Mouse (Mus musculus) hindbrain, embryonic 12.5 days (tissue): ENCODE results near the gene Cfap74. TPM values are rescaled to one million over a fixed set of nuclear protein-coding genes. Genes with fewer than 3 reads are reported as not detected.

Experiments
- ATAC-seq: fragments of 200-750 bp; cut with Nextera tagmentation; 2 replicates; pipeline ENCODE4 v1.8.0; 2017; ENCODE audit warnings: moderate TSS enrichment; ENCODE audit not compliant: low FRiP score
- H3K27ac ChIP-seq: fragments of 300-500 bp; sonication (generic); 2 replicates; pipeline ENCODE4 v1.5.1; 2016; ENCODE audit warnings: mild to moderate bottlenecking
- H3K27me3 ChIP-seq: fragments of 300-500 bp; sonication (generic); 2 replicates; pipeline ENCODE4 v1.6.1; 2016; ENCODE audit warnings: mild to moderate bottlenecking
- H3K36me3 ChIP-seq: fragments of 300-500 bp; sonication (generic); 2 replicates; pipeline ENCODE4 v1.6.1; 2016; ENCODE audit warnings: mild to moderate bottlenecking
- H3K4me1 ChIP-seq: fragments of 300-500 bp; sonication (generic); 2 replicates; pipeline ENCODE4 v1.6.1; 2016
- H3K4me2 ChIP-seq: fragments of 300-500 bp; sonication (generic); replicated peaks from 2 replicates; pipeline ENCODE4 v1.6.1; 2016; ENCODE audit warnings: mild to moderate bottlenecking
- H3K4me3 ChIP-seq: fragments of 300-500 bp; sonication (generic); 2 replicates; pipeline ENCODE4 v1.5.1; 2016; ENCODE audit warnings: mild to moderate bottlenecking
- H3K9ac ChIP-seq: fragments of 300-500 bp; sonication (generic); 2 replicates; pipeline ENCODE4 v1.6.1; 2016; ENCODE audit warnings: mild to moderate bottlenecking, moderate library complexity
- H3K9me3 ChIP-seq: fragments of 300-500 bp; sonication (generic); replicated peaks from 2 replicates; pipeline ENCODE4 v1.6.1; 2016; ENCODE audit warnings: mild to moderate bottlenecking
- WGBS: fragments of 180-500 bp; shearing (Covaris S2); methylation state at CpG from one replicate; pipeline ENCODE4 v1.1.7; 2016; 5-methylcytosine and 5-hydroxymethylcytosine counted together
- polyA plus RNA-seq: library from polyadenylated mRNA; unstranded; fragments of >200 nt; fragmentation: Nextera tagmentation; extraction: Ambion mirVana; gene quantifications from 2 replicates; pipeline ENCODE4 v1.2.1, GENCODE M21; 2016

The Cfap74 gene
- polyA plus RNA-seq, 1 experiment from 2014 or later: 6.3 TPM

- peak within 1 kb of the TSS; percentile 78 for H3K4me2 ChIP-seq
- under 1% methylated on average over 60 of the region's 60 CpGs for WGBS
- H3K36me3 ChIP-seq: no peaks in the 10 kb centered on the region
- H3K4me1 ChIP-seq: peaks cover 48% of the 10 kb centered on the region
- peak within 1 kb of the TSS; percentile 99 for H3K4me3 ChIP-seq
- H3K9me3 ChIP-seq: no peaks in the 10 kb centered on the region
- H3K27ac ChIP-seq: peak within 1 kb of the TSS; percentile 96
- peak; percentile 75 for ATAC-seq
- H3K27me3 ChIP-seq: no peaks in the 10 kb centered on the region
- H3K9ac ChIP-seq: peak within 1 kb of the TSS; percentile 100
Observed at GRCm38 (mm10) chr4:155490990-155491504, 82.1 kb downstream of the Cfap74 start, which contains the start of gene Gnb1. Gene Gnb1, plus strand, starts transcription at chr4:155491361.

- H3K36me3 ChIP-seq: no peaks in the 10 kb centered on the region
- under 1% methylated on average over 41 of the region's 54 CpGs for WGBS
- H3K4me1 ChIP-seq: peaks cover 48% of the 10 kb centered on the region
- H3K9me3 ChIP-seq: no peaks in the 10 kb centered on the region
- peak; percentile 59 for ATAC-seq
- peak overlapping the region; percentile 96 for H3K27ac ChIP-seq
- H3K27me3 ChIP-seq: no peaks in the 10 kb centered on the region
- peak overlapping the region; percentile 78 for H3K4me2 ChIP-seq
- H3K4me3 ChIP-seq: peak overlapping the region; percentile 99
- peak overlapping the region; percentile 100 for H3K9ac ChIP-seq
Observed at GRCm38 (mm10) chr4:155491529-155492130, 82.6 kb downstream of the Cfap74 start.

- H3K4me2 ChIP-seq: peak overlapping the region; percentile 78
- peaks cover 48% of the 10 kb centered on the region for H3K4me1 ChIP-seq
- peak overlapping the region; percentile 100 for H3K9ac ChIP-seq
- H3K27me3 ChIP-seq: no peaks in the 10 kb centered on the region
- peak overlapping the region; percentile 99 for H3K4me3 ChIP-seq
- H3K27ac ChIP-seq: peak overlapping the region; percentile 96
- no peaks in the 10 kb centered on the region for H3K36me3 ChIP-seq
- 0% methylated on average over 50 of the region's 51 CpGs for whole genome bisulfite sequencing
- 0 out of 2 replicates have a peak, but pooled peaks have one; percentile 15 for ATAC-seq
- H3K9me3 ChIP-seq: no peaks in the 10 kb centered on the region
Observed at GRCm38 (mm10) chr4:155492131-155492633, 83.2 kb downstream of the Cfap74 start.

GRCm38 (mm10) chr4:155494891-155495290 is 85.9 kb downstream of the Cfap74 start:
- Histone ChIP-seq H3K4me2 (0 out of 2 replicates have a peak overlapping the region, but pooled peaks have one; percentile 8), H3K4me1 (peaks cover 32% of the 10 kb centered on the region), H3K9ac (no peak overlapping the region), H3K4me3 (no peak overlapping the region), H3K27me3 (no peaks in the 10 kb centered on the region), H3K36me3 (no peaks in the 10 kb centered on the region), H3K9me3 (no peaks in the 10 kb centered on the region), H3K27ac (no peak overlapping the region)
- 79% methylated on average over 4 of the region's 4 CpGs for WGBS
- ATAC-seq: no peak

GRCm38 (mm10) chr4:155497963-155498362 is 89.0 kb downstream of the Cfap74 start:
- no peaks in the 10 kb centered on the region for H3K9me3 ChIP-seq
- no peak overlapping the region for H3K9ac ChIP-seq
- no peak overlapping the region for H3K4me3 ChIP-seq
- H3K27ac ChIP-seq: no peak overlapping the region
- H3K4me1 ChIP-seq: peaks cover 22% of the 10 kb centered on the region
- H3K4me2 ChIP-seq: no peak overlapping the region
- no peak for ATAC-seq
- no peaks in the 10 kb centered on the region for H3K36me3 ChIP-seq
- WGBS: 91% methylated on average over 3 of the region's 3 CpGs
- no peaks in the 10 kb centered on the region for H3K27me3 ChIP-seq

- Histone ChIP-seq H3K36me3 (no peaks in the 10 kb centered on the region), H3K4me1 (peaks cover 12% of the 10 kb centered on the region), H3K9ac (no peak overlapping the region), H3K27me3 (no peaks in the 10 kb centered on the region), H3K9me3 (no peaks in the 10 kb centered on the region), H3K4me2 (no peak overlapping the region), H3K27ac (no peak overlapping the region), H3K4me3 (no peak overlapping the region)
- no peak for ATAC-seq
- 80% methylated on average over 2 of the region's 2 CpGs for WGBS
Observed at GRCm38 (mm10) chr4:155501126-155501525, 92.1 kb downstream of the Cfap74 start.

GRCm38 (mm10) chr4:155505067-155505466 is 96.1 kb downstream of the Cfap74 start:
- ATAC-seq: no peak
- WGBS: 79% methylated on average over 8 of the region's 8 CpGs
- H3K27me3 ChIP-seq: no peaks in the 10 kb centered on the region

GRCm38 (mm10) chr4:155505671-155506295 is 96.8 kb downstream of the Cfap74 start:
- no peaks in the 10 kb centered on the region for H3K9me3 ChIP-seq
- no peaks in the 10 kb centered on the region for H3K36me3 ChIP-seq
- H3K27me3 ChIP-seq: no peaks in the 10 kb centered on the region
- no peak for ATAC-seq
- peaks cover 12% of the 10 kb centered on the region for H3K4me1 ChIP-seq
- H3K27ac ChIP-seq: no peak overlapping the region
- no peak overlapping the region for H3K4me3 ChIP-seq
- 91% methylated on average over 5 of the region's 5 CpGs for WGBS
- H3K4me2 ChIP-seq: no peak overlapping the region
- H3K9ac ChIP-seq: no peak overlapping the region

More at GRCm38 (mm10) chr4:155505067-155505466, 96.1 kb downstream of the Cfap74 start:
- Histone ChIP-seq H3K27ac (no peak overlapping the region), H3K9me3 (no peaks in the 10 kb centered on the region), H3K4me1 (peaks cover 12% of the 10 kb centered on the region), H3K36me3 (no peaks in the 10 kb centered on the region), H3K4me2 (no peak overlapping the region), H3K9ac (no peak overlapping the region), H3K4me3 (no peak overlapping the region)

- Histone ChIP-seq H3K9ac (no peak overlapping the region), H3K27me3 (no peaks in the 10 kb centered on the region), H3K27ac (no peak overlapping the region), H3K36me3 (no peaks in the 10 kb centered on the region), H3K9me3 (no peaks in the 10 kb centered on the region), H3K4me2 (no peak overlapping the region), H3K4me3 (no peak overlapping the region), H3K4me1 (peaks cover 15% of the 10 kb centered on the region)
- no peak for ATAC-seq
- WGBS: 92% methylated on average over 4 of the region's 4 CpGs
Observed at GRCm38 (mm10) chr4:155508614-155509013, 99.6 kb downstream of the Cfap74 start.

GRCm38 (mm10) chr4:155510981-155511380 is 102.0 kb downstream of the Cfap74 start:
- ATAC-seq: no peak
- whole genome bisulfite sequencing: 69% methylated on average over 1 of the region's 1 CpGs

GRCm38 (mm10) chr4:155514810-155515209 is 105.8 kb downstream of the Cfap74 start:
- Histone ChIP-seq H3K36me3 (no peaks in the 10 kb centered on the region; the same call in 1 of the 2 replicates), H3K4me3 (no peak overlapping the region), H3K27me3 (no peaks in the 10 kb centered on the region), H3K9me3 (no peaks in the 10 kb centered on the region), H3K9ac (no peak overlapping the region), H3K4me1 (peaks cover 4% of the 10 kb centered on the region; the same call in 1 of the 2 replicates), H3K4me2 (no peak overlapping the region), H3K27ac (no peak overlapping the region)
- WGBS: 89% methylated on average over 2 of the region's 2 CpGs
- ATAC-seq: no peak

More at GRCm38 (mm10) chr4:155510981-155511380, 102.0 kb downstream of the Cfap74 start:
- H3K27me3 ChIP-seq: no peaks in the 10 kb centered on the region
- no peaks in the 10 kb centered on the region for H3K9me3 ChIP-seq
- H3K36me3 ChIP-seq: no peaks in the 10 kb centered on the region; the same call in 1 of the 2 replicates
- no peak overlapping the region for H3K4me3 ChIP-seq
- peaks cover 4% of the 10 kb centered on the region; the same call in 1 of the 2 replicates for H3K4me1 ChIP-seq
- no peak overlapping the region for H3K9ac ChIP-seq
- no peak overlapping the region for H3K4me2 ChIP-seq
- H3K27ac ChIP-seq: no peak overlapping the region
